Mouse (Mus musculus) layer of hippocampus, adult 18-20 months (tissue): ENCODE measurements around the gene Gm21876. TPM values are rescaled to one million over a fixed set of nuclear protein-coding genes. Genes with fewer than 3 reads are reported as not detected.
"Not testable (repeated sequence)": the region's sequence is repeated elsewhere in the genome, so short reads cannot be mapped to it uniquely, and the experiment has no call there.

Source experiments
- DNase-seq, 2 experiments: peaks; one replicate each; pipeline ENCODE4 v3.0.0; 2022; ENCODE audit warnings: low spot score in 2 of 2
- long read RNA-seq: library from polyadenylated mRNA; stranded (forward); transcript quantifications from one replicate; pipeline ENCODE4 v2.0.0, GENCODE M21; 2021
- total RNA-seq, 2 experiments: library from RNA; stranded (reverse); gene quantifications; 2 replicates each; pipeline ENCODE4 v1.2.3; 2021

Gm21876 gene
- total RNA-seq = not detected
- long read RNA-seq = 0 reads

DNA sequence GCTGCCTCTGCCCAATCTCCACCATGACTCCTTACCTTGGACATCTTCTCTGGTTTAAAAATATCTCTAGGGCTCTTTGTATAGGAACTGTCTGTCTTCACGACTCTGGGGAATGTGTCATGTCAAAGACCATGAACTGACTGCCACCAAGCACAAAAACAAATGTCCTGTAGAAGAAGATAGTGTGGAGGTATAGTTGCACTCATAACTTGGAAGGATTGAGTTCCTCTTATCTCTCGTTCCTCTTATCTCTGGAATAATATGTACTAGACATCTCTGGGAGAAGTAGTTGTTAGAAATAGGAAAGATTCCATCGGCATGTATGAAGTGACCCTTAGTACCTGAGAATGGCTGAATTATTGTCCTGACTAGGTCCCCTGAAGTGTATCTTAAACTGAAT, at the start of gene Gm21876:
Gene Gm21876, minus strand, starts transcription at position 101 of the 400 bp plus-strand sequence.
- DNase-seq = no peak

DNA sequence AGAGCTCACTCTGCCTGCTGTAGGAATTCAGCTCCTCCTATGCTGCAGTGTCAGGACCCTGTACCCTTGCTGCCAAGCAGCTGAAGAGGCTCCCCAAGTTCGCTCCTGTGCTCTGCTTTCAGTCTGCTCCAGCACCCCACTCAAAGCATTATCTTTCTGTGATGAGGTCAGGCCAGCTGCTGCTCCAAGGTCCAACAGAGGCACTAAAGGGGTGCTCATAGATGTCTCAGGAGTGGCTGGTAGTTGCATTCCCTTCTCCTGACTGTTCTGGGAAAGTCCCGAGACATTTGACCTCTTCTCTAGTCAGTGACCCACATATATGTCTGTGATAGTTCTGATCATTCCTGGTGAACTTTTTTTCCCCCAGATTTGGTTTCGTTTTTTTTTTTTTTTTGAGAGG, 45.0 kb upstream of the Gm21876 start:
- DNase-seq = no peak

DNA sequence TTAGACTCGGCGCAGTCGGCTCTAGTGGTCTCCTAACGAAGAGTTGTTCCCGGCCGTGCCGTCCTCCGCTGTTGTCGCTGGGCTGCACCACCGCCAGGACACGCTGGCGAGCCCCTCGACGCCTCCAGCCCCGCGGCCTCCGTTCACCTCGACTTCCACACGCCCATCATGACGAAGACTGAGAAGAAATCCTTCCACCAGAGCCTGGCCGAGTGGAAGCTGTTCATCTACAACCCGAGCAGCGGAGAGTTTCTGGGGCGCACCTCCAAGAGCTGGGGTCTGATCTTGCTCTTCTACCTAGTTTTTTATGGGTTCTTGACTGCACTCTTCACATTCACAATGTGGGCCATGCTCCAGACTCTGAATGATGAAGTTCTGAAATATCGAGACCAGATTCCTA, 28.8 kb downstream of the Gm21876 start:
- not testable (repeated sequence) for DNase-seq

Other genes starting within 250 kb of the Gm21876 start
- gene Cfp, start 244.1 kb downstream of the Gm21876 start, total RNA-seq = 10 to 100 TPM; 15.2 to 16.8 TPM
- gene Elk1, start 225.0 kb downstream of the Gm21876 start, total RNA-seq = 10 to 100 TPM; 74.0 to 90.1 TPM
- gene Uxt, start 213.6 kb downstream of the Gm21876 start, total RNA-seq = 10 to 100 TPM; 10.8 to 11.8 TPM
- 1 to 10 TPM; 7.2 to 9.1 TPM for gene Zfp182, start 113.3 kb downstream of the Gm21876 start, total RNA-seq
- gene Spaca5, start 107.2 kb downstream of the Gm21876 start, total RNA-seq = not detected
- gene Zfp300, start 86.1 kb downstream of the Gm21876 start, total RNA-seq = 1 to 10 TPM; 3.1 to 3.6 TPM
- not detected for gene Ssxa1, start 59.8 kb downstream of the Gm21876 start, total RNA-seq